Mouse (Mus musculus) thymus, adult 2 months (tissue): Measurements from ENCODE around the gene Ttyh2.

ENCODE experiments used
- CTCF ChIP-seq: fragments of 200-500 bp; IDR thresholded peaks from 2 replicates; pipeline ENCODE4 v1.5.1; 2012; ENCODE audit warnings: mild to moderate bottlenecking, control low read depth, low read length, moderate library complexity, borderline replicate concordance; ENCODE audit not compliant: control insufficient read depth, poor library complexity, insufficient read depth; ENCODE audit errors: extremely low read depth
- POLR2A ChIP-seq: fragments of 200-500 bp; IDR thresholded peaks from 2 replicates; pipeline ENCODE4 v1.6.1; 2012; ENCODE audit warnings: mild to moderate bottlenecking, low read length, control low read depth, moderate library complexity; ENCODE audit not compliant: control insufficient read depth, poor library complexity, insufficient read depth; ENCODE audit errors: extremely low read depth

- TF ChIP-seq CTCF: no peak
- no peak for TF ChIP-seq POLR2A
These were observed 38.3 kb upstream of the Ttyh2 start for GRCm38 (mm10) chr11:114636727-114637505.
